Mouse (Mus musculus) inflammation-experienced regulatory T-cells, adult 6 months (primary cell): ENCODE measurements around the gene Abcb9. TPM values are rescaled to one million over a fixed set of nuclear protein-coding genes. Genes with fewer than 3 reads are reported as not detected.

Experiments
- ATAC-seq: one replicate; pipeline ENCODE4 v1.8.0; 2017
- polyA plus RNA-seq, 3 experiments: library from polyadenylated mRNA; unstranded; fragments of 100-300 nt; shearing (Covaris generic); gene quantifications; one replicate each; pipeline ENCODE4 v1.2.1; 2017

Gene Abcb9
- polyA plus RNA-seq: 10 to 100 TPM; 13.2 to 23.3 (median 16.7) TPM

DNA sequence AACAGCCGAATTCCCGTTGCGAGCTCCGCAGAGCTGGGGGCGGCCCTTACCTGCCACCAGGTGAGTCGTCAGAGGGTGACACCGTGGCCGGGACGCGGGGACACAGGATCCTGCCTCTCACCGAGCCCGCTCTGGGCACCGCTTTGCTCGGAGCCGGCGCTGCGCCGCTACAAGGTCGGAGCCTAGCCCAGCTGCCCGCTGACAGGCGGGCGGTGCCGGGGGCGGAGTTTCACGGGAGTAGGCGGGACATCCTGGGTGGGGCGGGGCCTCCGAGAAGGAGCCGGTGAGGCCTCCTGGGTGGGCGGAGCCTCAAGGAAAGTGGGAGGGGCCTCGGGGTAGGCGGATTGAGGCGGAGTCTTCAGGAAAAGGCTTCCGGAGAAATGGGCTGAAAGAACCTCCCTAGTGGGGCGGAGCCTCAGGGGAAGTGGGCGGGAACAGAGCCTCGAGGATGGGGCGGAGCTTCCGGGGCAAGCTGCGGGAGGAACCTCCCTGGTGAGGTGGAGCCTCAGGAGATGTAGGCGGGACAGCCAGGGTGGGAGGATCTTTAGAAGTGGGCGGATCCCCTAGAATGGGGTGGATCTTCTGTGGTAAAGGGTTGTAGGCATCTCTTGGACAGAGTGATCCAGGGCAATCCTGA is at the start of gene Abcb9:
Gene Abcb9, minus strand, starts transcription at position 203 of the 637 bp plus-strand sequence.
- peak; percentile 87 for ATAC-seq

DNA sequence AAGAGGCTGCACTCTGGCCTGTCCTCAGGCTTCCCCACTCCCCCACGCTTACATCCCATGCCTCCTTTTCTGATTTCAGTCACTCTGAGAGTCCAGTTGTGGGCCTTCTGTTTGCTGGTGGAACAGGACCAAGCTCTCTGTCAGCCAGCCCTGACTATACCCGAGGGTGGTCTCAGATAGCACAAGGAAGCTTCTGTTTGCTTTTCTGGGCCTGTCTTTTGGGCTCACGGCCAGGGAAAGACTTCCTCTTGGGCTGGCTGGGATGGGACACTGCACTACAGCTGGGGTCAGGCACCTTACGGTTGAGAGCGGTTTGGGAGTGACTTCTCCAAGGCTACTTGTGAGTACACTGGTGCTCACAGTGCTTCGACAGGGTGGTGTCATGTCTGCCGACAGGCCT is 42.5 kb upstream of the Abcb9 start:
- no peak for ATAC-seq

DNA sequence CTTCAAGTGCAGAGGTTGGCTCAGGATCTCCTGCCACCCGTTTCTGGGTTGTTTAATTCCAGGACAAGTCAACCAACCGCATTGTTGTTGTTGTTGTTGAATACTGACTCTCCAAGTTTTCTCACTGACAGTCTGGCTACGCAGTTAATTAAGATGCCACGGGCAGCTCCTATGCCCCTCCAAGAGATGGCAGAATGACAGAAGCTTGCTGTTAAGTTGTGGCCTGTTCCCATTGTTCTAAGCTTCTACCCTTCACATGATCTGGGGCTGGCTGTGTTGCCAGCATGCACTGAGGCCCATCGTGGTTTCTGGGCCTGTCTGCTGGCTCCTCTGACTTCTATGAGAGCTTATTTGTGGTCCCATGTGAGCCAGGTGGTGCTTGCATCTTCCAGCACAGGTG is 38.7 kb upstream of the Abcb9 start:
- ATAC-seq: no peak

DNA sequence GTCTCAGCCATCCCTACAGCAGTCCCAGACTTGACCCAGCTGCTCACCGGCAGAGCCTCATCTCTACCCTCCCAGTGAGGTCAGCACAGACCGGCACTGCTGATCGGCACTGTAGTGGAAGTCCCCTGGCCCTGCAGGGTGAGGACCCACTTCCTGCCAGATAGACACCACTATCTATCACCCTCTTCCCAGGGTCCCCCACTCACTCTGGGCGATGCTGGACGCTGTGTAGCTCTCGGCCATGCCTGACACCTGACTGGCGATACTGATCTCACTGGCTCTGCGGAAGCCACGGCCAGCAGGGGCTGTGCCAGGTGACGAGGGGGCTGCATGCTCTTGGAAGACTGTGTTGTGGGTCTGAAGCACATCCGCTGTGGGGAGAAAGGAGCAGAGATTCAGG is 29.5 kb upstream of the Abcb9 start:
- ATAC-seq: no peak

DNA sequence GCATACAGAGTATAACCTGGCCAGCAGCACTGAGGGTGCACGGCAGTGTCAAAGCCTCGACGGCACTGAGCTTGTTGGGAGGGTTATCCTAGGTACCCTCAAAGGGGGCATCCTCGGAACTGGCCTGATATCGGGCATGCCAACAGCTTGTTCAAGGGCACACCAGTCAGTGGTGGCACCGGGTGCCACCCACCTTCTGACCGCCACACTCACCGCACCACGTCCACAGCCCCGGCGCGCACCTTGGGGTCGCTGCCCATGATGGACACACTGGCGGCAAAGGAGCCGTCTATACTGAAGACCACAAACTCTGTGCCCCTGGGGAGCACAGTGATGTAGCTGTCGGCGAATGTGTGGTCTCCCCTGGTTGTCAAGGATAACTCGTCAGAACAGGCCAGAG is 26.8 kb upstream of the Abcb9 start:
- no peak for ATAC-seq

DNA sequence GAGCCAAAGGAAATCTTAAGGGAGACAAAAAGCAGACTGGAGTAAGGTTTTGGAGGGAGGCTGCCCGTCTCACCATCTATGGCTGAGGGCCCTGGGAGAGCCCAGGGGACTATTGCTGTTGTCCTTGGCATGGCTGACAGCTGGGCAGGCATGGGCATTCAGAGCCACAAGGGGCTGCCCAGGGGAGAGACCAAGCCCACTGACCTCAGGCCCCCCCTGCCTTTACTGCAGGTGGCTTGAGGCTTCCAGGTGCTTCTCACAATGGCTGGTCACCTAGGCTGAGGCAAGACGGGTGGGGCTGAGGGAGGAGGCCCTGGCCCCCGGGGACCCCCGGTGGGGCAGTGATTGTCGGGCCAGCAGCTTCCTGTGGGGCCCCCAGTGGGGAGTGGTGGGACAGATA is 23.6 kb upstream of the Abcb9 start:
- no peak for ATAC-seq

DNA sequence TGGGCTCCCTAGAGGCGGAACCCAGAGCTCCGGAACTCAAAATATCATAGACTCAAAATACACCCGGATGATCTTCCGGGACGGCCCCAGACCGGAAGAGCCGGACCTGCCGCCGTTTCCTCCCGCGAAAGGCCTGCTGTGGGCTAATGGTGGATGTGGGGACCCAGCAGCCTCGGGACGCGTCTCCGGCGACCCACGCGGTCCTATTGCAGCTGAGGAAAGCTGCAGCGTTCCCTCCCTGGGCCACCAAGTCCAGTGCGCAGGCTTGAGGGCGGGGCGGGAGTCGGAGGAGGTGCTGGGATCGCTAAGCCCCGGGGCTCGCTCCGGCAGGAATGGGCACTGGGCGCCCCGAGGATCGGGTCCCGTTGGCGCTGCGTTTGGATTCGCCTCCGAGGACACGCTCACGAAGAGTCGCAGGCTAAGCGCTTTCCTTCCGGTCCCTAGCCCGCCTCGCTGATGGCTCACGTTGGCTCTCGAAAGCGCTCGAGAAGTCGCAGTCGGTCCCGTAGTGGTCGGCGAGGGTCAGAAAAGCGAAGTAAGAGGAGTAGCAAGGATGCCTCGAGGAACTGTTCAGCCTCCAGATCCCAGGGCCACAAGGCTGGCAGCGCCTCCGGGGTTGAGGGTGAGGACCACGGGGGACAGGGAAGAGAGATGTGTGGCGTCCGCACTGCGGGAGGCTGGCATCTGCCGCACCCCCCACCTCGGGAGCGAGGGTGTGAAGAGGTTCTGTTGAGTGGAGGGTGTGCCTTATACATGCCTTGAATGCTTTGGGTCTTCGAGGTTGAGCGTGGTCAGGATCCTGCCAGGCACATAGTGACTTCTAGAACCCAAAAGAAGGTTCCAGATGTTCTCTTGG is 20.6 kb upstream of the Abcb9 start, which contains the start of gene Arl6ip4:
Gene Arl6ip4, plus strand, starts transcription at position 100 of the 856 bp plus-strand sequence.
- no peak for ATAC-seq

DNA sequence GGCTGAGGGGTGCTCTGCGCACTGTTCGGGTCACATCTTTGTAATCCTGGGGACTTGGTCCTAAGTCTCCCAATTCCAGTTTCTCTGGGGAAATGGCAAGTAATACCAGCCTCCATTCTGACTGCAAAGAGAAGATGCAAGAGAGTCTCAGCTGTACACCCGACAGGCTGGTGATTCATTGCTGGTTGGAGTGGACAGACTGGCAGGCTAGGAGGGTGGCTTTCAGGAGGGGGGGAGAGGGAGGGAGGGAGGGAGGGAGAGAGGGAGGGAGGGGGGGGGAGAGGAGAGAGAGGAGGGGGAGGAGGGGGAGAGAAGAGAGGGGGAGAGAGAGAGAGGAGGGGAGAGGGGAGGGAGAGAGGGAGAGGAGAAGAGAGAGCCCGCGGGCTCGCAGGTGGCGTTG is 19.9 kb upstream of the Abcb9 start:
- ATAC-seq: no peak

DNA sequence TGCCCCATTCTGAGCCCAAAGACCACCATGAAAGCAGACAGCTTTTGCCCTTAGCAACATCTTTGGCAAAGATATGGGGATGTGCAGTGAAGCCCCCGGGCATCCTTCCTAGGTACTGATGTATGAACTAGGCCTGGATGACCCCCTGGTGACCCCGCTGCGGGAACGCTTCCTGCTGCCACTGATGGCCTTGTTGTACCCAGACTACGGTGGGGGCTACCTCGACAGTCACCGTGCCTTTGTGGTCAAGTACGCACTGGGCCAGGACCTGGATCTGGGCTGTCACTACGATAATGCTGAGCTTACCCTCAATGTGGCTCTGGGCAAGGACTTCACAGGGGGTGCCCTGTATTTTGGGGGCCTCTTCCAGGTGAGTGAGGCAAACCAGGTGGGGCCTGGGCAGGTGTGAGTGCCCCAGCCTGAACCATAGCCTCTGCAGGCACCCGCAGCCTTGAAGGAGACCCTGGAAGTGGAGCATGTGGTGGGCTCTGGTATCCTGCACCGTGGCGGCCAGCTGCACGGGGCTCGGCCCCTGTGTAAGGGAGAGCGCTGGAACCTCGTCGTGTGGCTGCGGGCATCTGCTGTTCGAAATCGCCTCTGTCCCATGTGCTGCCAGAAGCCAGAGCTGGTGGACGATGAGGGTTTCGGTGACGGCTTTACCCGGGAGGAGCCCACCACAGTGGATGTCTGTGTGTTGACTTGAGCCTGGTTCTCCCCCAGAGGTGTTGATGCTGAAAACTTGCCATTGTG is 18.9 kb upstream of the Abcb9 start:
- no peak for ATAC-seq

DNA sequence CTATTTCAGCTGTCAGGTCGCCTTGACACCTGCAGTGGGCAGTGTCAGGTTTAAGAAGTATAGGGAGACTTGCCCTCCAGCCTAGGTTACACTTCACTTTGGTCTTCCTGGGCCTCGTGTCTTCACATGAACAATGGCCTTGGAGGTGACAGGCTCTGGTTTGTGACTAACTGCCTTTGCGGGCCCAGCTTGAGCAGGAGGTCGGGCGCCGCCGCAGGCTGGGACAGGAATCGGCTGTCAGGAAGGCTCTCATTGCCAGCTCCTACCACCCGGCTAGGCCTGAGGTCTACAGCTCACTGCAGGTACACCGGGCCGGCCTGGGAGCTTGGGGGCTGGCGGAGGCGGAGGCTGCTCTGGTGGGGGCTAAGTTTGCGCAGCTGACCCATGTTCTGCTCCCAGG is 17.4 kb upstream of the Abcb9 start:
- no peak for ATAC-seq

DNA sequence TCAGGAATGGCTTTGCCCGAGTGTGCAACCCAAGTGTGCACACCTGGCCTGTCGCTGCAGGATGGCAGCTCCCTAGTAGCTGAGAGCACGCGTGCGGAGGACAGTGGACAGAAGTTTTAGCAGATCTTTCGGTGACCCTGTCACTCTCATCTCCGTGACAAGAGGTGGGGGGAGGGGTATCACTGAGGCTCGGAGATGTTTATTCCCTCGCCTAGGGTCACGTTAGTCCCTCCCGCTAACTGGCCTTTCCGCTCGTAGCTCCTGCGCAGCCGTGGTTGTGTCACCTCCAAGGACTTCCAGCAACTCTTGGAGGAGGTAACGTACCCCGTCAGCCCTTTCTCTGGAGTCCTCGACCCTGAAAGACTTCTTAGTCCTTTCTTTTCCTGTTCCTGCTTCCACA is 16.9 kb upstream of the Abcb9 start:
- ATAC-seq: peak; percentile 12

DNA sequence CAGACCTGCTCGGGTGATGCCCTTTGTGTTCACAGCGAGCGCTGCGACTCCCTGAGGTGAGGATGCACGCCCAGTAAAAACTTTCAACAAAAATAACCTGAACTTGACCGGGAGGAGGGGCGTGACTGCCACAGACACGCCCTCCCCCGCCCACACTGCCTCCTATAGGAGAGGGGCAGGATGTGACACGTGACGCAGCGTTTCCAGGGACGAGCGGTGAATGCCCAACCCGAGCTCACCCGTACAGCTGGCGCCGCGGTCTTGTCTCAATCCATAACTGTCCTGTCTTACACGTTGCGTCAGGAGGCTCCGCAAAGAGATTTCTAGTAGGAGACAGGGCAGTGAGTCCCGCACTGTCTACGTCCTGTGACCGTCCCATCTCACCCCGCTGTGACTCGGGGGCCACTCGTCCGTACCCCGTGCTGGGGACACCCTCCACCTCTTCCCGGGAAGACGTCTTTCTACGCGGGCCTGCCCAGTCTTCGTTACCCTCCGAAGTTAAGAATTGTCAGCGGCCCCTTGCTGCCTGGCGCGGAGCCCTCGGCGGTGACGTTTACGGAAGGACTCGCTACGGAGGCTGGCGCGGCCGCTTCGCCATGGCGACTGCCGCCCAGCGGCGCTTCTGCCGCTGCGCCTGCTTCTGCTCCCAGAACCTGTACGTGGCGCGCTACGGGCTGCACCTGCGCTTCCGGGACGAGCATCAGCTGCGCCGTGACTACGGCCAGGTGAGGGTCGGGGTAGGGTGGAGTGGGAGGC is 16.3 kb upstream of the Abcb9 start, which contains the start of gene Ogfod2:
Gene Ogfod2, plus strand, starts transcription at position 556 of the 756 bp plus-strand sequence.
- ATAC-seq: peak; percentile 91

DNA sequence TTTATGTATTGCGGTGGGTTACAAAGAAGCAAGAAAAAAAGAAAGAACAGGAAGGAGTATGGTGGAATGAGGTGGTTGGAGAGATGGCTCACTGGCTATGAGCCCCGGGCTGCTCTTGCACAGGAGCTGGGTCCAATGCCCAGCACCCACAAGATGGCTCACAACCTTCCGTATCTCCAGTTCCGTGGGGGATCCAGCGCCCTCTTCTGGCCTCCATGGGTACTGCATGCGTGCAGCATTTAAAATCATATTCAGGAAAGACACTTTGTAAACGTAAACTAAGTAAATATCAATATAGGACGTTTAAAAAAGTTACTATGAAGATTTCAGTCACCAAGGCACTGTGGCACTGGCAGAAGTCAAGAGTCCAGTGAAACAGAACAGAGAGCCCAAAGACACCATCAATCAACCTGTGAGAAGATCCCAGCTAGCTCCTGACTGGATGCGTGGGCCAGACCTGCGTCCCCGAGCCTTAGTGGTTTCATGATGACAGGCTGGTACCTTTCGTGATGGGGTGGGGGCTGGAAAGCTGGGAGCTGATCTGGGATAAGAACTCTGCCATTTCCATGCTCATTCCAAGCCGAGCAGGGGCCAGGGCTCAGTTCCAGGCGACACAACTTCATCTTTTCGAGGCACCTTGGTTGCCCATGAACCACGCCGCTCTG is 15.6 kb upstream of the Abcb9 start:
- no peak for ATAC-seq

DNA sequence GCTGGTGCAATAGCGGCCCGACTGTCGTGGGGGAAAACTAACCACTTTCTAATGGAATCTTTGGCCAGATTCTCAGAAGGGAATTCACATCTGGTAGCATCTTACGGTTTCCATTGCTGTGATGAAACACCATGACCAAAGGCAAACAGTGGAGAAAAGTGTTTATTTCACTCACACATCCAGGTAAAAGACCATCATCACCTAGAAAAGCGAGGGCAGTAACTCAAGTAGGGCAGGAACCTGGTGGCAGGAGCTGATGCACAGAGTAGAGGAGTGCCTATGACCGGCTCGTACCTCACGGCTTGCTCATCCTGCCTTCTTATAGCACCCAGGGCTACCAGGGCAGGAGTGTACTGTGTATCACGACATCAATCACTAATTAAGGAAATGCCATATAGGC is 8.0 kb upstream of the Abcb9 start:
- no peak for ATAC-seq

DNA sequence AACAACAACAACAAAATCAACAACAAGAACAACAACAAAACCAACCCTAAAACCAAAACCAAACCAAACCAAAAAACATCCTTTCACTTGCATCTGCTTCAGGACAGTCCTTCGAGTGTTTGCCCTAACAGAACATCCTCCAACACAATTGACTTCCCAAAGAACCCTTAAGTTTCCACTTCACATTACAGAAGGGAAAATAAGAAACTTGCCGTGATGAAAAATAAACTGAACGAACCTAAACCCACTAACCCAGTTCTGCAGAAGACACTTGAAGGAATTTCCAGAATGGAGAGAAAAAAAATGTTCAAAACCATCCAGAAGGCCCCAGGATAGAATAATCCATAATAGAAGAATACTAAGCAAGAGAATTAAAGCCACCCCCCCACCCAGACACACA is 7.4 kb upstream of the Abcb9 start:
- no peak for ATAC-seq

DNA sequence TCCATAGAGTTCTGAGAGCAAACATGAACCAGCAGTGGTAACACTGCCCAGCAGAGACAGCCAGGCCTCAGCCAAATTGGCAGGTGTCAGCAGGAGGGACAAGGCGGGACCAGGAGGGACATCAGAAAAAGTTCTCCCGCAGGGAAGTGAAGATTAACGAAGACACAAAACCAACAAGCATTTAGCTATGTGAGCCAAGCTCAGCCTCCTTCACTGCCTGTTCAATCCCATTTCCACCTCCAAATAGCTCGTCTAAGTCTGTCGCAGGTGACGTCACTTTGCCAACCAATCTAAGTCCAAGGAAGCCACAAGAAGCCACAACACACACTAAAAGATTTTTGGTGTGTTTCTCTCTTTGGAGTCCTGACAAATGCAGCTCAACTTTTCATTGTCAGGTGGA is 6.7 kb upstream of the Abcb9 start:
- ATAC-seq: no peak

DNA sequence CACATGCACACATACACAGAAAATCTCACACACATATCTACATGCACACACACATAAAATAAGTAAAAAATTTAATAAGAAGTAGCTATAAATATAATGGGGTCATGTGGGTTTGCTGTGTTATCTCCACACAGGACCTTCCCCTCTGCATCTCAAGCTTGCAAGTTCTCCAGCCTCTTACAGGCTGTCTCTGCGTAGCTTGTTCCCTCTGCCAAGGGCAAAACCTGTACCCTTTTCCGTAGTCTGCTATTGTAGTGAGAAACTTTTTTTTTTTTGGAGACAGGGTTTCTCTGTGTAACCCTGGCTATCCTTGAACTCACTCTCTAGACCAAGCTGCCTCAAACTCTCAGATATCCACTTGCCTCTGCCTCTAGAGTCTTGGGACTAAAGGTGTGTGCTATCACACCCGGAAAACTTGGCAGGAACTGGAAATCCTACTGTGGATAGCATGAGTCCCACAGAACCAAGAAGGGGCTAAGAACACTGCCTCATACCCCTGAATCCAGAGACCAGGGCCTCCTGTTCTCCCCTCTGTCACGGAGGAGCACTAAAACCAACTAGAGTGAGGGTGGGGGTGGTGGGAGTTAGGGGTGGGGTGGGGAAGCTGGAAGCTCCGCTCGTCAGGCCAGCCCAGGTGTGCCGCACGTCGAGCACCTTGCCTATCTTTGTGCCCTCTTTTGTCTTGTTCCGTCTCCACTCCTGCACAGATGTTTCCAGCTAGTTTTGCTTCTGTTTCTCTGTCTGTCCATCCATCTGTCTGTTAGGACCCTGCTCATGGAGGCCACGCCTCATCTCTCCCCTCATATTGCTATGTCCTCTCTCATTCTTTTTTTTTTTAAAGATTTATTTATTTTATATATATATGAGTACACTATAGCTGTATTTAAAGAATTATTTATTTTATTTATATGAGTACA is 4.8 kb upstream of the Abcb9 start:
- no peak for ATAC-seq

DNA sequence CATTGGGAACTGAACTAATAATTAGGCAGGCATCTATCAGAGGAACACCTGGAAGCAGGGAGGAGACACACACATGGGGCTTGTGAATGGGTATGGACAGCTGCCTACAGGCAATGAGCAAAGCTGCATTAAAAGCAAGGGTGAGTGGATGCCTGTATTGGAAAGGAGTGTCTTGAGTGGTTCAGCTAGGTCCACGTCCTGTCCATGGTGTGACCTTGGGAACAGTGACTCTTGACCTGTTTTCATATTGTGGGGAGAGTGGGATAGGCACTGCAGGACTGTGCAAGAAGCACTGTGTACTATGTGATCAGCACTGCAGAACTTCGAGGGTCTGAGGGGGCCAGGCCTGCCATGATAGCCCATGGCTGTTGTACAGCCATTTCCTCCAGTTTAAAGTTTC is 3.3 kb upstream of the Abcb9 start:
- ATAC-seq: no peak

DNA sequence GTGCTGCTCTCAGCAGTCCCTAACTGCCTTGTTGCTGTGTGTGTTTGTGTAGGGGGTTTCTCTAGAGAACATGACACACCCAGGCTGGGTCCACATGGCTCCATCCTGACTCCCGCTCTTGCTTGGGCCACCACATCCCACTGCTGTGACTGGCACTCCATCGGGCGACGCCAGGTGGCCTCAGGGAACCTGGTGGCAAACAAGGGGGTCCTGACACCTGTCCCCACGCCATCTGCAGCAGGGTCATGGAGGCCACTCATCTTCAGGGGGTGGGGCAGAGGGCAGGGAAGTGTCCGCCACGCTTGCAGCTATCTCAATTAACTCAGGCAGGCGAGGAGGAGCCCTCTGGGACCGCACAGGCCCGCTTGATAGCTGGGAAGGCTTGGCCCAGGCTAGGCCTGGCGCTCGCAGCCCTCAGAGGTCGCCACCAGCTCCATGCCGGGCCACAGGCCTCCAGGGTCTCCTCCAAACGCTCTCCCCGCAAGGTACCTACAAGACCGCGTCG is 469 bp downstream of the Abcb9 start:
- no peak for ATAC-seq

DNA sequence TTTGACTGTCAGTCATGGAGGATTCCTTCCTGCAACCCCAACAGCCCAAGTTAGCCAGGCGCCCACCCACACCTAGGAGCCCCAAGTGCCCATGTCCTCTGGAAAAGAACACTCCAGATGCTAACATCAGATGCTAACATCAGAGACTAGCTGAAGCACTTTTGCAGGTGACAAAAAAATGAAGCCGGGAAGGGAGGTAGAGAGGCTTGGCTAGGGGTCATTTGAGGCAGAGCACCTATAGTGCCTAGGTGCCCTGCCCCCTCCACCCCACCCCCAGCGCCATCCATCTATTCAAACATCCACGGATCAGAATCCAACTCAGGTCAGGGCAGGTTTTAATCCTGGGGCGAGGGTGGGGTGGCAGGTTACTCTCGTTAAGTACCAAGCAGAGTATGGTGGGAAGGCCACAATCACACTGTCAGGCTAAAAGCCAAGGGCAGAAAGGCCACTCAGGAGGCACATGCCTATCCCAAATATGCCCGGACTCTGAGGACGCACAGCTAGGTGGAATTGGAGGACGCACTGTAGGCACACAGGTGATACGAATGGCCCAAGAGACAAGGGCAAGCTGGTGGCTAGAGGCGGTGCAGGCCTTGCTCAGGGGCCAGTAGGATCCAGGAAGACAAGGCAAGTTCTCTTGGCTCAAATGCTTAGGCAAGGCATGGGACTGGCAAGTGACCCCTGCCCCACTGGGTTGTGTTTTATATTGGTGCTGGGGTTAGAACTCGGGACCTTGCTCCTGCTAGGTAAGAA is 1.6 kb downstream of the Abcb9 start:
- ATAC-seq: no peak
